Mouse (Mus musculus) 416B (cell line): ENCODE measurements around the gene Dclk2.

Experiments used
- DNase-seq: peaks from one replicate; pipeline ENCODE4 v3.0.0; 2011; ENCODE audit warnings: low read depth

Gene Dclk2

DNA sequence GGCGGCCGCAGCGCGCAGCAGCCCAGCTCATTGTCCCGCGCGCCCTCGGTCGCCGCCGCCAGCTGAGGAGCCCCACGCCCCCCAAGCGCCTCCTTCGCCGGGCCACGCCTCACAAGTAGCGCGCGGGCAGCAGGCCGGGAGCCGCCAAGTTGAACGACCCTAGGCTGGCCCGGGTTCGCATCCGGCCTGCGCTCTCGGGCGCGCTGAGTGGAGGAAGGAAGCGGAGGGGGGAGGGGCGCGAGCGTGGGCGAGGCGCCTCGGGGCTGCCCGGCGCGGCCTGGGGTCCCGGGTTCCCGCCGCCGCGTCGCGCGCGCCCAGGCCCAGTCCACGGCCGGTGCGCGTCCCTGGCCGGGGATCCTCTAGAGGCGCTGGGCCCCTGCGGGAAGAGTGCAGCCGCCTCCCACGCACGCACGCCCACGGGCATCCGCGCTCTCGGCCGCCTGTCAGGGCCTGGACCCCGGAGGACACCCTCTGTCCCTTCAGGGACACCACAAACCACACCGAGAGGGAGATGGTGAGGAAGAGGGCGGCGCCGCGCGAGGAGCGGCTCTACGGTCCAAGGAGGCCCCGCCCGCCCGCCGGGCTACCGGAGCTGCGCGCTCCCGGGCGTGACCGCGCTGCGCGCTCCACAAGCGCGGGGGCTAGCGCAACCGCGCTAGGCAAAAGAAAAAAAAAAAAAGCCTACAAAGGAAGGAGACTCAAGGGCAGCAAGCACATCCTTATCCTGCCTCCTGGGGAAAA, at the start of gene Dclk2:
Gene Dclk2 (minus strand): TSS at position 510 of the 741 bp plus-strand sequence.
- no peak for DNase-seq

DNA sequence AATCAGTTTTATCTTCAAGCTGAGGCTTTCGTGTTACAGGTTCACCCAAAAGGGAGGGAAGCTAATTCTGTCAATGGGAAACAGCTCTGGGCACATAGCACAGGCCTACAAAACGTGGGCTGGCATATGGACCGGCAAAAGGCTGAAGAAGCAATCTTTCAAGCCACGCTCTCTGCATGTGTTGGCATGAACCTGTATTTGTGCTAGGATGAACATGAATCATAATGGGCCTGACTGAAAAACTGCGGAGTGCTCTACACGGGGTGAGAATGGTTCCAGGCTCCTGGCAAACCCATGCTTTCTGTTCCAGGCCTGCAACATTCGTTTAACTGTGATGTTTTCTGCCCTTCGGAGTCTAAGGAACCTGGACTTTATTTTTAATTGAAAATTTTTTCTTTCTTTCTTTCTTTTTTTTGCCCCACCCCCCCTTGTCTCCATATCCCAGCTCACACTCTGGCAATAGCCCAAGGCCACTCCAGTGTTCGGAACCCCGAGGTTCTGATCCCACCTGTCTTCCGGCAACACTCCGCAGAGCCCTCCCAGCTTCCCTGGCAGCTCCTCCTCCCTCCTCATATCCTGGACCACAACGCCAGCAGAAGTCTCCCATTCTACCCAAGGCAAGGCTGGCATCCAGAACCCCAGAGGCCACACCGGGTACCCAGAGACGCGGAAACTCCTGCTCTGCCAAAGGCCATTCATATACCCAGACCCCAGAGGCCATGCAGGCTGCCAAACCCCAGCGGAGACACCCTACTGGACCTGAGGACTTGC, 42.2 kb upstream of the Dclk2 start:
- DNase-seq: no peak

GRCm38 (mm10) chr3:86961395-86961669, 40.7 kb upstream of the Dclk2 start:
- no peak for DNase-seq

DNA sequence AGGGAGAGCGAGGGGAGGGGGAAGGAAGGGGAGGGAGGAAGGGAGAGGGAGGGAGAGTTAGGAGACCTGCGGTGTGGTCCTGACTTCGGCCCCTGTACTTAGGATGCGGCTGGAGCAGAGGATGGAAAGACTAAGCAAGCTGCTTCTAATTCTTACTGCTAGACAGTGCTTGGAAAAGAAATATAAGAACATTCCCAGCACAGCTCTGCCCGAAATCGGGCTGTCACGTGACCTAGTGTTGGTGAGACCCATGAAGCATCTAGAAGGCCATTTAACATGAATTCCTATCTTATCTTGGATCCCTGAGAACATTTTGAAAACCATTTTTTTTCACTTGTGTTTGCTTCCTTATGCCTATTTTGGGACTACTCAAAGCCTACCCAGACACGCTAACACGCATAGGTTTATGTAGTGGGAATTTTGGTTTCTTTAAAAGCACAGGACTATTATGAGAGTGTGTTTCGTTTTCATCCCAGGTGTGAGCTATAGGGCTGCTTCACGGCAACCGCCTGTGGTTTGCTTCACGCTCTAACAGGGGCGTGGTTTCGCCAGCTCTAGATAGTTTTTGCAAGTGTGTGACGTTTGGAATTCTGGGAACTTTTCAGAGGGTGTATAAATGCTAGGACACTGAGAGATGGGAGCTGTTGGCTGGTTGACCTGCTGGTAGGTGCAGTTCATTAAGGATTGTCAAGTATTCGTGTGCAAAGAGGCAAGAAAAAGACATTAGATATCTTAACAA, 40.2 kb upstream of the Dclk2 start:
- DNase-seq: no peak

- no peak for DNase-seq
Measured at GRCm38 (mm10) chr3:86959088-86959487, 38.4 kb upstream of the Dclk2 start.

DNA sequence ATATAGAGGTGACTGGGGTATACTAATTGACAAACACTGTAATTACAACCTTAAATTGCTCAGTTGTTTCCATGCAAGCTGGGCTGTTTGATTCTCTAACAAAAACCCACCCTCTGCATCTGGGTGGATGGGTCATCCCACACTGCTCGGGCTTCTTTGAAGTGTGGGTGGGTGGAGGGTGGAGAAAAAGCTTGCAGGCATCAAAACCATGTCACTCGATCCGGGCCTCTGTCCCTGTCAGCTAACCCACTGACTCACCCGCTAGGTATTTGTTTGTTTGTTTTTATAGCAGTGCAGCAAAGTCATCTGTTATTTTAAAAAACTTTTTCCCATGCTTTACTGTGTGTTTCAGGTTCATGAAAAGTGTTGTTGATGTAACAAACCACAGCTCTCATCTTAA, 34.7 kb upstream of the Dclk2 start:
- DNase-seq: no peak

- DNase-seq: no peak
Measured at GRCm38 (mm10) chr3:86954521-86954920, 33.9 kb upstream of the Dclk2 start.

DNA sequence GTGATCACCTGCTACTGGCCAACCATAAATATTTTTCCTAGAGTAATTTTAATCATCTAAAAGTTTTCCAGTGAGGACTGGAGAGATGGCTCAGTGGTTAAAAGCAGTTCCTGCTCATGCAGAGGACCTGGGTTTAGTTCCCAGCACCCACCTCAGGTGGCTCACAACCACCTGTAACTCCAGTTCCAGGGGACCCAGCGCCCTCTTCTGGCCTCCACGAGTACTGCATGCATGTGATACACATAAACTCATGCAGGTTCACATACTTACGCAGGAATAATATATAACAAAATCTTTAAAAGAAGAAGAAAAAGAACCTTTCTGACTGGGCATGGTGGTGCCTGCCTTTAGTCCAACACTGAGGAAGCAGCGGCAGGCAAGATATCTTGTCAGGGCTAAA, 33.2 kb upstream of the Dclk2 start:
- DNase-seq: no peak

- DNase-seq: no peak
Measured at GRCm38 (mm10) chr3:86950652-86951051, 30.0 kb upstream of the Dclk2 start.

GRCm38 (mm10) chr3:86936254-86936836, 15.7 kb upstream of the Dclk2 start:
- no peak for DNase-seq

DNA sequence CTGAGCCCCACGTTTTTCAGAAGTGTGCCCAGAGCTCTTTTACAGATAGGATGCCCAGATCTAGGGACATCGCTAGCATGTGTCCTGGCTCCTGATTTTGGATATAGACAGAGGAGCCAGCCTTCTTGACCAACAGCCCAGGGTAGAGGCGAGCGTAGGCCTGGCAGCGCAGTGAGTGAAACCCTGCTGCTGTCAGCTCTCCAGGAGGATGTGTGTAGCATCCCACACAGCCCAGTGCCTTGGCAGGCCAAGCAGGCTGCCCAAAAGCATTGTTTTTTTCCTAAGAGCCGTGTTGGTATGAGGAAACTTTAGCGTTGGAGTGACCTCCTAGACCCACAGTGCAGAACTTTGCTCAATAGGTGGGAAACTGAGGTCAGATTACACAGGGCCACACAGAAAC, 12.8 kb upstream of the Dclk2 start:
- DNase-seq: no peak

DNA sequence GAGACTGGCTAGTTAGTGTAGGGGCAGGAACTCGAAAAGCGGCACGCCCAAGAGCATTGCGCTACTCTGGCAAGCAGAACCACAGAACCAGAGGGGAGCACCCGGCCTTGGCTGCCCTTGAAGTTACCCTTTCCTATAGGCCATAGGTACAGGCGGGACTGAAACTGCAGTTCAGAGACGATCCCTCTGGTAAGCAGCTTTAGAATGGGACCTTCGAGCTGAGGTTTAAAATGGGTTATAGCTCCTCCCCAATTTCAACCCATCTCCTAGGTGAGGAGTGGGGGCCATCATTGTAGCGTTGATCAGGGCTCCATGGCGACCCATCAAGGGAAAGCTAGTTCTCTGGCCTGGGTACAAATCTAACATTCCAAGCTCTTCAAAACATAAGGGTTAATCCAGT, 3.0 kb upstream of the Dclk2 start:
- no peak for DNase-seq

DNA sequence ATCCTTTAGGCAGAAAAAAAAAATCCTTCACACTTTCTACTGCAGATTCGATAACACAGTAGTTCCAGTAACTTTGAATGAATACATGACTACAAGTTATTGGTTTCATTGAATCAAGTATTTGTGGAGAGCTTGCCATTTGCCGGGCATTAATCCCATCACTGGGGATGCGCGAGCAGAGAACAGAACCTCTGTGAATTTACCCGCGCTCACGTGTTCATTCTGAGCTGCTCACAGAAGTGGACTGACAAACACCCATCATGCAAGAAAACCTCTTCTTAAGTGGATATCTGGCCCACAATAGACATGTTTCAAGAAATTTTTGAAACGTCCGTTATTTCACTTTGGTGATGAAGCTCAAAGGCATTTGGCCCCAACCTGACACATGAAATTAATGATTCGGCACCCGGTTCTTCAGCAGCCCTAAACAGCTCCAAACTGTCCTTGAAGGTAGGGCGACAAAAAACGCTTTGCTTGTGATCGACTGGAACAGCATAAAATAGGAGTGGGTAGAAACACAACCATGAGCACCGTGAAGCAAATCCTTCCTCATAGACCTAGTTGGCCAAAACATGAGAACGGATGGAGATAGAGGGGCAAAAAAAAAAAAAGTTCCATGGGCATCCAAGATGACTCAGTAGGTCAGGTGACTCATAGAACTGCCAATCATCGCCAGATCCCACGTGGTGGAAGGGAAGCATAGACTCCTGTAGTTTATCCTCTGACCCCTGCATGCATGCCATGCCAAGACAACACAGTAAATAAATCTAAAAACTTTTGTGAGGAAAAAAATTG, 726 bp upstream of the Dclk2 start:
- no peak for DNase-seq

DNA sequence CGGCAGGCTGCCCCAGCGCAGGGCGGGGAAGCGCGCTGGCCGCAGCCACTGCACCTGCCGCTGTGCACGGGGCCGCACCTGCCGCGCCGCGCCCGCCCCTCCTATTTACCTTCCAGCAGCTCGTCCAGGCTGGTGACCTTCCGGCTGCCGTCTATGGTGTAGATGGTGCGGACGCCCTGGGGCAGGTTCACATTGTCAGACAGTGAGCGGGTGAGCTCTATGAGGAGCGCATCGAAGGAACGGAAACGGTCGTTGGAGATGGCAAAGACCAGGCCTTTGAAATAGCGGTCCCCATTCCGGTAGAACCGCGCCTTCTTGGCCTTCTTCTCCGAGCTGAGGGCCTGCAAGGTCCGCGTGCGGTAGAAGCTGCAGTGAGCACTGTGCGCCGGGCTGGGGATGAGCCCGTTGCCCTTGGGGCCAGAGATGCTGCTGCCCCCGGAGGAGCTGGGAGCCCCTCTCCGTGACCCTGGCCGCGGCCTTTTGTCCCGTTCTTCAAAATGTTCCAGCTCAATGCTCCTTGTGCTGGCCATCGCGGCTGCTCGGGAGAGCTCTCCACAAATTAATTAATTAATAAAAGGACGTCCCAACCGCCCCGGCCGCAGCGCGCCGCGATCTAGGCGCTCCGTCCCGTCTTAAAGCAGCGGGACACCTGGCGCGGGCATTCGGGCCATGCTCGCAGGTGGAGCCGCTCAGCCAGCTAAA, 860 bp downstream of the Dclk2 start:
- DNase-seq: no peak

GRCm38 (mm10) chr3:86917048-86917447, 3.6 kb downstream of the Dclk2 start:
- no peak for DNase-seq

DNA sequence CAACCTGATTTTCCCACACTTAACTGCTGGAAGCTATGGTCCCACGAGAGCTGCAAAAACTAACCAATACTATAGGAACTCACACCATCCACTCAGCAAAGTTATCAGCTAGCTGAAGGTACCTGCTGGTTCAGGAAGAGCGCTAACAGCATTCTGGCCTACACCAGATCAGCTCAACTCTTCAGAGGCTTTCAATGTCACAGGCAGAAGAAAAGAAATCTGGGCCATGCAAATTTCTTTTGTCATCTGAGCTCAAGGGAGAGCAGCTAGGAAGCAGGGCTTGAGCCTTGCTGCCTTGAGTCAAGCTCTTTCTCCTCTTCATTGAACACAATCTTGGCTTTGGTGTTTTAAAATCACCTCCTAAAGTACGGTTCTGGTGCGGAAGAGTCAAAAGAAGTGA, 4.0 kb downstream of the Dclk2 start:
- DNase-seq: no peak

DNA sequence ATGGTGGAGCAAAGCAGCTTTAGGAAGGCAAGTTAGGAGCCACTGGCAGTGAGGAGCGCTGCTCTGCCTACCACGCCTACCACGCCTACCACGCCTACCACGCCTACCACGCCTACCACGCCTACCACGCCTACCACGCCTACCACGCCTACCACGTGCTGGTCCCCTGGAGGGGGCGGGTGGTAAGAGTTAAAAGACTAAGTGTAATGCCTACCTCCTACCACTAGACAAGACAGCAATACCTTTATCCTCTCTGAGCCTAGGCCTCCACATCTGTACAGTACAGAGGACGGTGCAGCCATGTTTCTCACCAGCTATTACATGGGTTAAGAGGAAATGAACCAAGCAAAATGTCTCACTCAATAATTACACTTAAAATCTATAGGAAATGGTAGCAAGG, 5.4 kb downstream of the Dclk2 start:
- no peak for DNase-seq

DNA sequence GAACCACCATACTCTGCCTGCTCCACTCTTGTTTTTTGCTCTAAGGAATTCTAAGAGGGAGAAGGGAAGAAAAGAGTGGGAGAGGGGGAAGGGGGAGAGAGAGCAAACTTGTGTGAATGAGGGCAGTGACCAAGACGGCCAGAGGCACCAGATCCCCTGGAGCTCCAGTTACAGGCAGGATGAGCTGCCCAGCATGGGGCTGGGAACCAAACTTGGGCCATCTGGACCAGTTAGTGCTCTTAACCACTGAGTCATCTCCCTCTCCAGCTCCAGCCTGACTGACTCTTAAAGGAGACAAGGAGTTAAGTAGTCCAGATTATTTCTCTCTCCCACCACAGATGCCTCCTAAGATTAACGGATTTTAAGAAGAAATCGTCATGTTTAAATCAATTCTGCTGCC, 6.3 kb downstream of the Dclk2 start:
- no peak for DNase-seq

GRCm38 (mm10) chr3:86898366-86898765, 22.3 kb downstream of the Dclk2 start:
- no peak for DNase-seq

DNA sequence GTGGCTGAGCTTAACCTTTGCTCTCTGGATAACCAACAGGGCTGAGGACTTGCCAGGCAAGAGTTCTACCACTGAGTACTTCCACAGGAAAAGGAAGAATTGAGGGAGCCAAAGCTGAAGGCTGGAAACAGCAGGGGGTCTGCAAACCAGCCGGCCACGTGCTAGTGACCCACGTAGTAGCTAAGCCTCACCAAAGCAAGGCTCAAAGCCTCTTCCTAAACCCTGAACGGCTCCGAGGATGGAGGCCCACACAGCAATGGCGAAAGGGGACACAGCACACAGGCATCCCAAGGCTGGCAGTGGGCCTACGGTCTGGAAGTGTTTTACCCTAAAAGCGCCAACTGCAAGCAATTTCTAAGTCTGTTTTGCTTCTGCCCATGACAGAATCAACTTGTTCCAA, 23.1 kb downstream of the Dclk2 start:
- DNase-seq: no peak

- no peak for DNase-seq
Measured at GRCm38 (mm10) chr3:86897066-86897465, 23.6 kb downstream of the Dclk2 start.
